27 mouse cellular contexts compared by ENCODE assay signal in the genomic region with DNA sequence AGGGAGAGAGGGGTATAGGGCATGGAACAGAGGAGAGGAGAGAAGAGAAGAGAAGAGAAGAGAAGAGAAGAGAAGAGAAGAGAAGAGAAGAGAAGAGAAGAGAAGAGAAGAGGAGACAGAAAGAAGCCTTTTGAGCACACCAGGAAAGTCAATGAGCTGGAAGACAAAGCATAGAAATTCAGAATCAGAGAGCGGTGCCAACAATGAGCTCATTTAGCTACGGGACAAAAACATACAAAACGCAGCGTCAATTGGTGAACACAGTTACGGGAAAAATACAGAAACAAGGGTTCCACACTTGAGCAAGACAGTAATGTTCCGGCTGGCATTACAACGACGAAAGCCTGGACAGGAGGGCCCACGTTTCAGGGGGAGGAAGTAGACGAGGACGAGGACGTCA.
"Had no signal": no experiment of that assay in that cellular context is flagged by ENCODE, and none has a peak within 500 bp of the region (broad histone marks: within the 10 kb centered on the region; RNA-seq: fewer than 3 reads in every experiment).

No protein-coding gene starts in this region.

- H3K9me3 ChIP-seq: heart, embryonic 12.5 days; hindbrain, embryonic 10.5 days; hindbrain, embryonic 12.5 days; intestine, embryonic 15.5 days; limb, embryonic 10.5 days; limb, embryonic 12.5 days; liver, embryonic 13.5 days; liver, embryonic 15.5 days had no signal

- DNase-seq: gastrocnemius, adult 2 months; gastrocnemius, postnatal 10 days; gastrocnemius, postnatal 25 days; heart, adult 2 months; heart, postnatal 10 days; heart, postnatal 4 days; kidney, adult 18-20 months; kidney, adult 8-10 months; kidney, postnatal 10 days; kidney, postnatal 25 days; kidney, postnatal 4 days; liver; liver, embryonic 13.5 days; liver, postnatal 0 days; lung, adult 2 months had no signal

- ATAC-seq: hindbrain, embryonic 16.5 days; inflammation-experienced regulatory T-cells, adult 6 months; intestine, embryonic 15.5 days; intestine, postnatal 0 days; liver, postnatal 0 days had no signal

- H3K4me3 ChIP-seq: gastrocnemius, adult 2 months; heart, adult 2 months; heart, embryonic 12.5 days; hindbrain, embryonic 10.5 days; hindbrain, embryonic 12.5 days; intestine, embryonic 15.5 days; limb, embryonic 10.5 days; limb, embryonic 12.5 days; liver, embryonic 13.5 days; liver, embryonic 15.5 days had no signal

- H3K4me2 ChIP-seq: heart, embryonic 12.5 days; hindbrain, embryonic 12.5 days; hindbrain, embryonic 14.5 days; intestine, embryonic 15.5 days; limb, embryonic 12.5 days; liver, embryonic 11.5 days; liver, embryonic 13.5 days; liver, embryonic 15.5 days had no signal

- H3K4me1 ChIP-seq: heart, embryonic 12.5 days; hindbrain, embryonic 10.5 days; hindbrain, embryonic 12.5 days; intestine, embryonic 15.5 days; limb, embryonic 10.5 days; limb, embryonic 12.5 days; liver, embryonic 13.5 days; liver, embryonic 15.5 days had no signal

- H3K27me3 ChIP-seq: heart, embryonic 12.5 days; intestine, embryonic 15.5 days; limb, embryonic 12.5 days; liver, embryonic 13.5 days; liver, embryonic 15.5 days had no signal

- H3K9ac ChIP-seq: heart, embryonic 12.5 days; hindbrain, embryonic 12.5 days; hindbrain, embryonic 14.5 days; intestine, embryonic 15.5 days; limb, embryonic 12.5 days; liver, embryonic 13.5 days; liver, embryonic 15.5 days; liver, postnatal 0 days had no signal

- H3K27ac ChIP-seq: gastrocnemius, adult 2 months; heart, adult 2 months; hindbrain, embryonic 10.5 days; hindbrain, embryonic 12.5 days; hindbrain, embryonic 14.5 days; intestine, embryonic 15.5 days; limb, embryonic 10.5 days; limb, embryonic 12.5 days; liver, embryonic 13.5 days; liver, embryonic 15.5 days had no signal

- H3K36me3 ChIP-seq: heart, embryonic 12.5 days; hindbrain, embryonic 10.5 days; intestine, embryonic 15.5 days; limb, embryonic 10.5 days; limb, embryonic 12.5 days; liver, embryonic 13.5 days; liver, embryonic 15.5 days had no signal
